Mouse (Mus musculus): ENCODE data around the gene Sgk2. TPM values are rescaled to one million over a fixed set of nuclear protein-coding genes. Genes with fewer than 3 reads are reported as not detected.

The Sgk2 gene
- polyA plus RNA-seq (2017; shearing (Covaris generic)), result not detected

DNA sequence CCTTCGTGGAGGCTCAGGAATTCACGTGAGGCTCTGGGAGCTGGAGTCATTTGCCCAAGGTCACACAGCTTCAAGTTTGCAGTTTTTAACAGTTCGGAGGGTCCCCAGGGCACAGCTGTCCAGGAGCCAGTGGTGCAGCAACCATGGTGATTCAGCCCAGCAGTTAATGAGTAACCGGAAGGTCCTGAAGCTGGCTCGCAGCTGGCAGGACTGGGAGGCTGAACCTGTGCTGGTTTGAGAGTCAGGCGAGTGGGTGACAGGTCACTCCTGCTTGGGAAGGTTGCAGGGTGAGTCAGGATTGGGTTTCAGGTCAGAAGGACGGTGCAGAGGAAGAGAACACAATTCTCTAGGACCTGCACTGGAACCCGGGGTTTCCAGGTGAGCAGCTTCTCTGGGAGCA lies at the start of gene Sgk2:
Gene Sgk2, plus strand, starts transcription at position 113 of the 400 bp plus-strand sequence.

DNA sequence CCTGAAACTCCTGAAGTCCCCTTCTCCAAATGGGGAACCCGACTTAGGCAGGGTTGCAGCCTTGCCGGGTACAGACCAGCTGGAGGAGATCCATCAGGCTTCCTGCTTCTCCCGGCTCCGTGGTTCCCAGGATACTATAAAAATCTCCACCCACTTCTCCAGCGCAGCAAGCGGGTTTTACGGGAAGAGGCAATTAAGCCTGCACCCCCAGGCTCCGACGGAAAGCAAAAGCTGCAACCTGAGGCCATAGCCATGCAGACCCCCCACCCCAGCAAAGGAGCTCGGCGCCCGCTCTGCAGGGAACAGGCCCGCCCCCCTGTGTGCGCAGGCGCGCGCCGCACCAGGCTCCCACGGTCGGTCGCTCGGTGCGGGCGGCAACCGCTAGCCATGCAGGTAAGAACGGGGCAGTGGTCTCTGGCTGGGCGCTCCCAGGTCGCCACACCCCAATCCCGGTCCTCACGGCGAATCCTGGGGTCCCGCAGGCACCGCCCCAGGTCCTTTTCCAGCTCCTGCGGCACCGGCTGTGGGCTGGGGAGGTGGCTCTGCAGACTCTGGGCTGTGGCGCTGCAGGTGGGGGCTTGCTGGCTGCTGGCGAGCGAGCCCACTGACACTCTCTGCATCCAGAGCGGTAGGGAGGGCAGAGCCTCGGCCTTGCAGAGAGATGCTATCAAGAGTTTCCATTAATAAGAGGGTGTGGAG lies 43.8 kb upstream of the Sgk2 start, which contains the start of gene L3mbtl1:
Gene L3mbtl1, plus strand, starts transcription at position 325 of the 699 bp plus-strand sequence.

DNA sequence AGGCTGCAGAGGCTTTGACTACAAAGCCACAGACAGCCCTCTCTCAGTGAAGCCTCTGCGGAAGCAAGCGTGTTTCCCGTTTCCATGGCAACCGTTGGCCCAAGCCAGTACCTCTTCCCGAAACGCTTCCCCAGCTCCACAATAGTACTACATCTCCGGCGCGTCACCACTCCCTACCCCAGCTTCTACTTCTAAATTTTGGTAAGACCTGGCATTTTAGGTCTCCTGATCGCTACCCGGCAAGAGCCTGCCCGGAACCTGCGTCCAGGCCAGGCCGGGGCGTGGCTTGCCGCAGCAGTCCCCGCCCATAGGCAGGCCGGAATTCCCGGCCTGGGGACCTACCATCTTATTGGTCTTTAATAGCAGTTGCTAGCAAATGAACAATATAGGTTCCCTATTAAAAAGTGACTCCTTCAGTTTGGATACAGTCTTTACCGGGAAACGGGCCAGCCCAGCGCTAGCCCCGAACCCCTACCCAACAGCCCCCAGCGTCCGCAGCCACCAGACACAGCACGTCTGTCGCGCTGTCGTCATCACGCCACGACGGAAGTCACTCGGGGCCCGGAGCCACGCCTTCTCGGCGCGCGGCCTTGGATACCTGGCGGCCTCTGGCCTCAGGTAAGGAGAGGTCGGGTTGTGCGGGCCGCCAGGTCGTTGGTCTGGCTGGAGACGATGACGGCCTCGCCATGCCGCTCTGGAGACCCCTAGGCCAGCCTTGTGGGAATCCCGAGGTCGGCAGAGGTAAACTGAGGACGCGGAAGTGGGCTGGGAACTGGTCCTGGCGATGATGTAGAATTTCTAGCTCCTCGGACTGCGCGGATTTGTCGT lies 30.0 kb downstream of the Sgk2 start, which contains the start of gene Ift52:
Gene Ift52, plus strand, starts transcription at position 439 of the 828 bp plus-strand sequence.

DNA sequence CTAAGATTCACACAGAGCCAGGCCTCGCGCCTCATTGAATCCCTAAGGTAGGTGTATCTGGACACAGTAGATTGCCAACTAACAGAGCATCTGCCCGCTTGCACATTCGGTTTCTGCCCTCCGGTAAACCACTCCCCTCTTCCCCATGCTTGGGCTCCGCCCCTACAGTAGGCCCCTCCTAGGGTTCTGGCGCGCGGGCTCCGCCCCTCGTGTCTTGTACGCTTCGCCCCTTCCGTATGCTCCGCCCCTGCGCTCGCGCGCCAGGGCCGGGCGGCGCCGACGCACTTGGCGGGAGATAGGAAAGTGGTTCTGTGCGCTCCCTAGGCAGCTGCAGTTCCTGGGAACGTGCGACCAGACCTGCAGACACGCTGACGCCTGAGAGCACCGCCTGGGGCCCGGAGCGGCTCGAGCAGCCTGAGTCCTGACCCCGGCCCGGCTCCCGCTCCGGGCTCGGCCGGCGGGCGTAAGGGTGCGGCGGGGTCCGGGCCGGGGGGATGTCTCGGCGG lies 67.3 kb downstream of the Sgk2 start, which contains the start of gene Mybl2:
Gene Mybl2, plus strand, starts transcription at position 353 of the 506 bp plus-strand sequence.

Other genes starting within 250 kb of the Sgk2 start
- 86.2 TPM for gene Srsf6, start 55.8 kb upstream of the Sgk2 start, polyA plus RNA-seq (2017; shearing (Covaris generic))
- gene L3mbtl1, start 43.9 kb upstream of the Sgk2 start, polyA plus RNA-seq (2017; shearing (Covaris generic)), result not detected
- 31.0 TPM for gene Ift52, start 30.0 kb downstream of the Sgk2 start, polyA plus RNA-seq (2017; shearing (Covaris generic))
- 2.5 TPM for gene Mybl2, start 67.4 kb downstream of the Sgk2 start, polyA plus RNA-seq (2017; shearing (Covaris generic))
- gene Gtsf1l, start 100.5 kb downstream of the Sgk2 start, polyA plus RNA-seq (2017; shearing (Covaris generic)), result not detected
- 57.9 TPM for gene Tox2, start 215.8 kb downstream of the Sgk2 start, polyA plus RNA-seq (2017; shearing (Covaris generic))